Mouse (Mus musculus) right cerebral cortex, postnatal 36 days (tissue): ENCODE data around the gene Gm49711.

Source experiments
- DNase-seq, 2 experiments: peaks; one replicate each; pipeline ENCODE4 v3.0.0; 2022; ENCODE audit warnings: low spot score in 2 of 2, mixed read lengths in 1 of 2

The Gm49711 gene

GRCm38 (mm10) chr16:92120899-92121531, 62.9 kb downstream of the Gm49711 start:
- DNase-seq: peak; percentile 47 to 64

- DNase-seq: no peak
Observed at GRCm38 (mm10) chr16:92127226-92127625, 69.1 kb downstream of the Gm49711 start.

DNA sequence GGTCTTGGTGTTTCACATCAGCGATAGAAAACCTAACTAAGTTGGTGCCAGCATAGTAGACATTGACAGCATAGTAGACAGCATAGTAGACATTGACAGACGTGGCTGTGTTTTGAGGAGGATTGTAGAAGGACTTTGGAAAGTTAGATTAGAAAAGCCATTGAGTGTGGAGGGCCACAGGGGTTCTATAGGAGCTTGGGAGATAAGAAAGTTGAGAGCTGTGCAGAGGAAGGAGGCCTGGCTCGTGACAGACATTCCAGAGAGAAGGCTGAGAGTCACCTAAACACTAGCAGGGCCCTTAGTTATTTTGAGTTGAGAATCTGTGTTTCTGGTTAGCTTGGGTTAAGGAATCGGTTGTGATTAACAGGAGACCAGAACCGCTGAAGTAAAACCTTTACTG, 69.5 kb downstream of the Gm49711 start:
- DNase-seq: no peak

- no peak for DNase-seq
Observed at GRCm38 (mm10) chr16:92129843-92130242, 71.7 kb downstream of the Gm49711 start.

- no peak for DNase-seq
Observed at GRCm38 (mm10) chr16:92132511-92132910, 74.4 kb downstream of the Gm49711 start.

DNA sequence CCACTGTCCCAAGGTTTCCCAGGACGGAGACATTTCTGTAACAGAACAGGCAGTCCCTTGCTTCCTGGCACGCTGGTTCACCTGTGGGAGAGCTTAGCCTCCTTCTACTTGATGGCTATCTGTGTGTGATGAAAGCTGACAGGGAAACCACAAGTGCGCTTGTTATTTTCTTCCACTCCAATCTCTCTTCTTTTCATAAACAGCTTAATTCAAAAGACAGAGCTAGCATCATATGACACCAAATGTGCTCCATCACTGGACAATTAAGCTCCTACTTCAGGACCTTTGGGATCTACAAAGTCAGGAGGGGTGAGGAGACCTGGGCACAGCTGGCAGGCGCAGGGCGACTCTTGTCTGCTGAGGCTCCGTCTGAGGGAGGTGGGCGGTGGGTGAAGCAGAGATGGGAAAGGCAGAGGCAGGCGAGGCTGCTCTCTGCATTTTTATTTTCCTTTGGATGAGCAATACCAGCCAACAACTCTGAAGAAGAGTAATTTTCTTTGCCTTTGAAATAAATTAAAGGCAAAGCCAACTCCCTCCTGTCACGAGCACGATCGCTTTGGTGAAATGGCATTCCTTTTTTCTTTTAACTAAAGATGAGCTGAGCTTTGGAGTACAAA, 76.1 kb downstream of the Gm49711 start:
- DNase-seq: no peak

- no peak for DNase-seq
Observed at GRCm38 (mm10) chr16:92136275-92136674, 78.2 kb downstream of the Gm49711 start.

DNA sequence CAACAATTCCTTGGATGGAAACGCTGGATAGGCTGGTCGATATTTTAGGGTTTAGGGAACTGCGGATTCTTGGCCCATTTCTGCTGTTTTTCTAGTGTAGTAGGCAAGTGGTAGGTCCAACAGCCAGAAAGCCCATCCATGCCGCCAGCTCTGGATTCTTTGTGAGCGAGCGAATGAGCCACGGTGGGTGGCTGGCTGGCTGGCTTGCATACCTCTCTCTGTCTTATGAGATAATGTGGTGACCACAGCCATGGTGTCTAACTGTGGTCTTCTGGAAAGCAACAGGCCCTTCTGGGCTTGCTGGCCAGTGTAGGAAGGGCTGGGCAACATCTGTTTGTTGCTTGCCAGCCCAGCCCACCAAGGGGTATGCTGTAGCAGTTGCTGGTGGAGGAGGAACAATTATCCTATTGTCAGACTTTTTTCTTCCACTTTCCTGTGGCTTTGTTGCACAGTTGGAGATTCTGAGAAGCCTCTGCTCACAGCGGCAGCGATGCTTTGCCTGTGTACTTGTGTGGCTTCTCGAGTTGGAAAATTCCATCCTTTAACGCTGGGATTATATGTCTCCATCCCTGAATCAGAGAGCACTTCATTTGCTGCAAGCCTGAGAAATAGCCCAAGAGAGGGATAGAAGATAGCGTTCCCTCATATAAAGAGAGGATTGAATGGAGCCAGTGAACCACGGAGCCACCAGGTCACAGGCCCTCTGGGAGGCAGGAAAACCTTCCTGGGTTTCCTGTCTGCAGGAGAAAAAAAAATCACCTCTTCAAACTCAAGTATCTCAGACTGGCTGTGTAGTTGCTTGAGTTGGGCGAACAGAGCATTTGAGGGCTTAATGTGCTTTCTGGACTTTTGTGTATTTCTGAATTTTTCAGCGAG, 81.5 kb downstream of the Gm49711 start:
- DNase-seq: no peak

GRCm38 (mm10) chr16:92140328-92140727, 82.2 kb downstream of the Gm49711 start:
- no peak for DNase-seq

DNA sequence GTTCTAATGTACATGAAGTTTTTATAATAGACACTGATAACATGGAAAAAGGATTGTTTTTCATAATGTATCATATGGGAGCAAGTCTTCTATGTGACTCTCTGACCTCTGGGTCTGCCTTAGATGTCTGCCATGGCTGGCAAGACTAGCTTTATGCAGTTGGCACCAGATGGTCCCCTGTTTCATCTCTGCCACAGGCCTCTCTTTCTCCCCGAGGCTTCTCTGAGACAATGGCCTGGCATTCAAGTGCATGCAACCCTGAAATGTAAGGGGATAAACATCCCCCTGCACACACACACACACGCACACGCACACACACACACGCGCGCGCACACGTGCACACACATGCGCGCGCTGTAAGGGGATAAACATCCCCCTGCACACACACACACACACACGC, 82.9 kb downstream of the Gm49711 start:
- DNase-seq: no peak

DNA sequence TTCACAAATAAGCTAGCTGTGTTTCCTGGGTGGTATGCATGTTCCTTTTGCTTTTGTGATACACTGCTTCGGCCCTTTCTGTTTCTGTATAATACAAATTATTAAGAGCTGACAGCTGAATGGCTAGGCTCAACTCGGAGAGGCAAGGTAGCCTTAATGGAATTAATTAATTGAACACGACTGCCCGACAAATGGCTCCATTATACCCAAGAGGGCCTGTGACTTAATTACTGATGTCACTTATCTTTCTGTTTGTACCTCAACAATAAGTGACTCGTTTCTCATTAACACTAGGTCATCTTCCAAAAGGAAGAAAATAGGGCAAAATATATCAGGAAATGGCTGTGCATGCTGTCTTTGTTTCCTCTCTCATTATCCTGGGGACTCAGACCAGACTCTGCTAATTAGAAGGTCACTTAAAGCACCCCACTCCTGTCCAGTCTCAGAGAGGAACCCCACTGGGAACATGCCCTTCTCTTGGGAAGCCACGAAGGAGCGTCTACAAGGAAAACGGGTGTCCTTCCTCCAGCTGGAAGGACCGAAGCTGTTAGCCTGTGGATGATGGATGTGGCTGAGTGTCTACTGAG, 84.4 kb downstream of the Gm49711 start:
- DNase-seq: no peak

GRCm38 (mm10) chr16:92147631-92148366, 89.7 kb downstream of the Gm49711 start:
- no peak for DNase-seq

DNA sequence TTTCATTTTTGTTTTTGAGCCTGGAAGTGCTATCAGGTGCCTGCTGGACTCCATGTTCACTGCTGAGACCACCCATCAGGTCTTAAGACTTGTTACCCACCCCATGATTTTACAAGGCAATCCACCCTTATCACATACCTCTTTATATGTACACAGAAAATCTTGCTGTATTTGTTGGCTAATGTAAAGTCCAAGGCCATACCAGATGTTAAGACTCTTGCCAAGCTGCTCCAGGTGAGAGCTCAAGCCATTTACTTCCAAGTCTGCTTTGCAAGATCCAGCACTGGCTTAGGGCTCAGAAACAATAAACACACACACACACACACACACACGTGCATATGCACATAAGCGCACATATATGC, 90.2 kb downstream of the Gm49711 start:
- no peak for DNase-seq

DNA sequence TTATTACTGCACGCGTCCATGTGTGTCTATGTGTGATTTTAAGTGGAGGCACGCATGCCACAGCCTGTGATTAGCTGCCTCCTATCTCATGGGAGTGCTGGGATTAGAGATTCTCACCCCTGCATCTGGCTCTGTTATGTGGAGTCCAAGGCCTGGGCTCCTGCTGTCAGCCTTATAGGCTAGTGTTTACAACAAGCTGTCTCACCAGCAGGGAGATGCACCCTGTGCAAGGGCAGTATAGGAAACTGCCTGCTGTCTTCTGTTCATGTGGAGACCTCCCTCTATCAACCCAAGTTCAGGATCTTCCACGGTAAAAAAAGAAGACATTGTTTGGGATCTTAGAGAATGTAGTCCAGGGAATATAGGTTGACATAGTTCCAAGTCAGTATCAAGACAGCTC, 92.9 kb downstream of the Gm49711 start:
- DNase-seq: no peak

DNA sequence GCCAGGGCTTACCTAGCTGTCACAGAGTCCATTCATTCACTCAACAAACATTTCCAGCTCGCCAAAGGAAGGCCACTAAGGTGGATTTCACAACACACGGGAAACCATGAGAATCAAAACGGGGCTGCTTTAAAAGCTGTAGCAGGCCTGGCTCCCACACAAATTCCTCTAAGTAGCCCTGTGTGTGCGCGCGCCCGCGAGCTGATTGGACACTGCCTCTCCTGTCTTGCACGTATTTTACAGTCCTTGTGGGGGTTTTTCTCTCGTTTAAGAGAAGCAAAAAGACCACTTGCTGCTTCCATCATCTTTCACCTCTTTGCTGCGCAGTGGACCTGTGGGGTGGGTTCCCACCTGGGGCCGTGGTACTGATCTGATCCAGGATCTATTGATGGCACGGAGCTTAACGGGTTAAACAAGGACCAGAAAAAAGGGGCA, 99.9 kb downstream of the Gm49711 start:
- peak in 1 of 2 experiments; percentile 25 for DNase-seq

GRCm38 (mm10) chr16:92158461-92159091, 100.5 kb downstream of the Gm49711 start:
- DNase-seq: peak; percentile 65 to 73

- DNase-seq: no peak
Observed at GRCm38 (mm10) chr16:92159114-92159513, 101.0 kb downstream of the Gm49711 start.

DNA sequence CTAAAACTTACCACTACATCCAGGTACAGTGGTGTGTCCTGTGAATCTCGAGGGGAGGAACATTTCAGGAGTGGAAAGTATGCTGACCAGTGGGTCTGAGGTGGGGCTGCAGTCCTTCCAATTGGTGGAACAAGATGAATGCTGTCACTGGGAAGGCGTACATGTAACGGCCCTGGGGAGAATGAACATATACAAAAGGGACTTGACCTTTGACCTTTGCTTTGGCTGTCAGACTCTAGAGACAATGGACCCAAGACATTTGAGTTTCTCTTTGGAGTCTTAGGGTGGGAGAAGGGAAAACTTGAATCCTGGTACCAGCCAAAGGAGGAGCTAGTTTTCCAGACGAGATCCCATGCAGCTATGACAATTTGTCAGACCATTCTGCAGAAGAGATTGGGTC, 104.2 kb downstream of the Gm49711 start:
- no peak for DNase-seq

DNA sequence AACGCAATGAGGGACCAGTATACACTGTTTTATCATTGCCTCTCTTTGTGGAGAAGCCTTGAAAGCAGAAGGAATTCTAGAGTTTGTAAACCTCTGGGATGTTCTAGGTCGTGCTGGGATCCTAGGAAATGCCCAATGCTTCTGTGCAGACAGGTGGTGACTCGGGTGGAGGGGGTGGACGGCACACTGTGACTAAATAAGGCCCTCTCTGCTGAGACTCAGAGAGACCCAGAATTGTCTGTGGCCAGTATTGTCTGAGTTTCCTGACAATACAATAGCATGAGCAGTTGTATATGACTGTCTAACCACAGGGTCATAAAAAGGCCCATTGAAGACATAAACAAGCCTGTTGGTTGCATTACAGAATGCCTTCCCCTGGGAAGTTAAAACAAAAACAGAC, 105.4 kb downstream of the Gm49711 start:
- DNase-seq: no peak

DNA sequence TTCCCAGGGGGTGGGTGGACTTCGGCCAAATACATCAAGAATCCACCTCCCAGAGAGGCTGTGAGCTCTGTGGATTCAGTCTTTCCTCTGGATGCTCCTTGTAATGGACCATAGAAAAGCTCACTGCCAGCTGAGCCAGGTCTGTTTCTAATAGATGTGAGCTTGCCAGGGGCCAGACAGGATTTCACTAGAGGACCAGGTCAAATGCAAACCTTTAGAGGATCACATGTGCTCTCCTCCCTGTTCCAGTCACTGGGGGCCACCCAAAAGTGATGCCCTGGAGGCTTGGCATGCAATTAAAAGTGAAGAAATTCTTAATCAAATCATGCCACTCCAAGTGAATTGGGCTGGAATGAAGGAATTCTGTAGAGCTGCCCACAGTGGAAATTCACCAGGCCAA, 117.9 kb downstream of the Gm49711 start:
- no peak for DNase-seq

- no peak for DNase-seq
Observed at GRCm38 (mm10) chr16:92177718-92178117, 119.6 kb downstream of the Gm49711 start.
